17 mouse cellular contexts compared by ENCODE assay signal in genomic region chr5:113290149-113290548, GRCm38 (mm10). TPM values are rescaled to one million over a fixed set of nuclear protein-coding genes. Genes with fewer than 3 reads are reported as not detected.
DNase-seq lines count a peak whose midpoint lies in the region; ATAC-seq and TF ChIP-seq lines count a peak whose summit lies in the region.
"Had no signal": no experiment of that assay in that cellular context is flagged by ENCODE, and none has a peak within 500 bp of the region (broad histone marks: within the 10 kb centered on the region; RNA-seq: fewer than 3 reads in every experiment).

No protein-coding gene starts in this region.

- TF ChIP-seq CTCF in left cerebral cortex, adult 2 months (IDR thresholded peaks at IDR 0.05): no peak

- intact Hi-C loops in left cerebral cortex, adult 2 months (cut with DNase I): no loop called here

- ATAC-seq in neural tube, embryonic 15.5 days (ENCODE audit: low FRiP score): no peak
- ATAC-seq in heart, embryonic 12.5 days (ENCODE audit: insufficient number of reproducible peaks, low FRiP score): no peak
- ATAC-seq: forebrain, embryonic 13.5 days; intestine, embryonic 16.5 days had no signal

- H3K9me3 ChIP-seq in embryonic facial prominence, embryonic 10.5 days: no peaks in the 10 kb centered on the region
- H3K9me3 ChIP-seq in neural tube, embryonic 15.5 days (replicated peaks): no peaks in the 10 kb centered on the region
- H3K9me3 ChIP-seq in heart, embryonic 12.5 days (replicated peaks): peaks cover 8% of the 10 kb centered on the region; the same call in 1 of the 2 replicates
- H3K9me3 ChIP-seq: forebrain, embryonic 13.5 days; heart, embryonic 13.5 days; hindbrain, embryonic 15.5 days had no signal

- peaks cover 18% of the 10 kb centered on the region for H3K4me1 ChIP-seq in embryonic facial prominence, embryonic 10.5 days
- H3K4me1 ChIP-seq in neural tube, embryonic 15.5 days: peaks cover 25% of the 10 kb centered on the region
- H3K4me1 ChIP-seq in heart, embryonic 12.5 days (replicated peaks): peaks cover 4% of the 10 kb centered on the region; the same call in 1 of the 2 replicates
- H3K4me1 ChIP-seq: heart, embryonic 13.5 days had no signal

- DNase-seq in cerebellum, adult 8-10 months: peak; percentile 34
- no peak for DNase-seq in cerebellum, postnatal 4 days (ENCODE audit: low spot score in 2 of 2)
- DNase-seq in left cerebral cortex, adult 2 months (ENCODE audit: extremely low spot score in 1 of 2, low spot score in 2 of 2): no peak
- no peak for DNase-seq in left cerebral cortex, adult 18-20 months (ENCODE audit: low spot score in 2 of 2)
- DNase-seq in embryonic facial prominence, embryonic 10.5 days (ENCODE audit: low spot score): peak; percentile 62
- DNase-seq: adrenal gland, postnatal 10 days; cerebellum, postnatal 25 days; gastrocnemius, adult 2 months; gastrocnemius, postnatal 25 days; heart, postnatal 36 days had no signal

- H3K27ac ChIP-seq in left cerebral cortex, adult 2 months: peak overlapping the region; percentile 7; the same call in 1 of the 2 replicates
- H3K27ac ChIP-seq in embryonic facial prominence, embryonic 10.5 days (replicated peaks): no peak overlapping the region
- H3K27ac ChIP-seq in neural tube, embryonic 15.5 days (replicated peaks): no peak overlapping the region
- no peak overlapping the region for H3K27ac ChIP-seq in heart, embryonic 12.5 days (ENCODE audit: poor library complexity, severe bottlenecking)
- H3K27ac ChIP-seq: forebrain, embryonic 13.5 days; gastrocnemius, adult 2 months; heart, embryonic 13.5 days; hindbrain, embryonic 15.5 days had no signal

- H3K9ac ChIP-seq in neural tube, embryonic 15.5 days (replicated peaks): no peak overlapping the region
- no peak overlapping the region for H3K9ac ChIP-seq in heart, embryonic 12.5 days
- H3K9ac ChIP-seq: forebrain, embryonic 13.5 days; heart, embryonic 13.5 days; hindbrain, embryonic 15.5 days had no signal

- no peak overlapping the region for H3K4me2 ChIP-seq in neural tube, embryonic 15.5 days
- H3K4me2 ChIP-seq in heart, embryonic 12.5 days: no peak overlapping the region
- H3K4me2 ChIP-seq: forebrain, embryonic 13.5 days; heart, embryonic 13.5 days; hindbrain, embryonic 15.5 days had no signal

- H3K36me3 ChIP-seq in embryonic facial prominence, embryonic 10.5 days (replicated peaks): no peaks in the 10 kb centered on the region
- H3K36me3 ChIP-seq in neural tube, embryonic 15.5 days: peaks cover 8% of the 10 kb centered on the region
- H3K36me3 ChIP-seq in heart, embryonic 12.5 days: no peaks in the 10 kb centered on the region
- H3K36me3 ChIP-seq: heart, embryonic 13.5 days had no signal

- H3K27me3 ChIP-seq in embryonic facial prominence, embryonic 10.5 days (replicated peaks; ENCODE audit: low read depth, poor library complexity, severe bottlenecking): peaks cover 67% of the 10 kb centered on the region
- peaks cover 38% of the 10 kb centered on the region for H3K27me3 ChIP-seq in neural tube, embryonic 15.5 days (replicated peaks)
- peaks cover 83% of the 10 kb centered on the region for H3K27me3 ChIP-seq in heart, embryonic 12.5 days (replicated peaks)

- no peak overlapping the region for H3K4me3 ChIP-seq in left cerebral cortex, adult 2 months
- H3K4me3 ChIP-seq in embryonic facial prominence, embryonic 10.5 days: no peak overlapping the region
- no peak overlapping the region for H3K4me3 ChIP-seq in neural tube, embryonic 15.5 days (replicated peaks)
- H3K4me3 ChIP-seq in heart, embryonic 12.5 days: no peak overlapping the region
- H3K4me3 ChIP-seq: forebrain, embryonic 13.5 days; gastrocnemius, adult 2 months; heart, embryonic 13.5 days; hindbrain, embryonic 15.5 days had no signal

- 38% methylated on average over 14 of the region's 14 CpGs for WGBS in embryonic facial prominence, embryonic 10.5 days
- WGBS in neural tube, embryonic 15.5 days: 42% methylated on average over 14 of the region's 14 CpGs
- 33% methylated on average over 14 of the region's 14 CpGs for WGBS in heart, embryonic 12.5 days

RNA-seq across cellular contexts. Expression of gene Sgsm1, which starts 20.4 kb away (rescaled TPM):
- total RNA-seq in left cerebral cortex, adult 2 months (2021): 100 to 1,000 TPM; 175 to 185 TPM
- total RNA-seq in left cerebral cortex, adult 18-20 months (2021): 100 to 1,000 TPM; 157 to 158 TPM
- polyA plus RNA-seq in embryonic facial prominence, embryonic 10.5 days (2016; fragmentation: Nextera tagmentation; extraction: Ambion mirVana): 15.1 and 18.0 TPM in 2 replicates
- polyA plus RNA-seq in neural tube, embryonic 15.5 days (2015; fragmentation: Nextera tagmentation; extraction: Ambion mirVana): 16.8 and 20.0 TPM in 2 replicates
- polyA plus RNA-seq in heart, embryonic 12.5 days (2016; fragmentation: Nextera tagmentation; extraction: Ambion mirVana): 2.4 and 3.0 TPM in 2 replicates
- total RNA-seq: granulocyte monocyte progenitor cell, adult 5-6 weeks had no signal

Comparison
In these comparisons a context has a peak if more than half of its experiments do, and no peak if none do; other contexts are left out.
1. DNase-seq: peak in cerebellum, adult 8-10 months (single experiment) and embryonic facial prominence, embryonic 10.5 days (single experiment); none in cerebellum, postnatal 4 days (0 of 2), left cerebral cortex, adult 2 months (0 of 2) and left cerebral cortex, adult 18-20 months (0 of 2).